Mouse (Mus musculus) kidney, postnatal 10 days (tissue): ENCODE measurements around the gene Atp5d.

Experiments
- DNase-seq: peaks from one replicate; pipeline ENCODE4 v3.0.0; 2021; ENCODE audit warnings: mixed read lengths

Gene Atp5d

DNA sequence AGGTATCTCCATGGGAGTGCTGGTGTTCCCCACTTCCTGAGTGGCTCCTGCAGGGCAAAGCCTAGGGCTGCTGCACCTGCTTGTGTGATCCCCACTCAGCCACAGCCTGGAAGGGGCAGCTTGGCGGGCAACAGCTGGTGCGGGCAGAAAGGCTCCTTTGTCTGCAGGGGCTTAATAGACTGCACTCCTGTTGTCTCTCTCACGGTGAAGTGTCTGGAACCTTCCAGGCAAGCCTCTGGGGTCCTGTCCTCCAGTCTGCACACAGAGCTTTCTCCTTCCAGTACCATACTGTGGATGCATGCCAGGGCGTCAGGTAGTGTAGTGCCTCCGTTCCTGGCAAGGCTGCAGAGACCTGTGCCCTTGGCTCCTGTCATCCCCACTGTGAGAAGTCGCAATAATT is 19.9 kb upstream of the Atp5d start:
- DNase-seq, result no peak

DNA sequence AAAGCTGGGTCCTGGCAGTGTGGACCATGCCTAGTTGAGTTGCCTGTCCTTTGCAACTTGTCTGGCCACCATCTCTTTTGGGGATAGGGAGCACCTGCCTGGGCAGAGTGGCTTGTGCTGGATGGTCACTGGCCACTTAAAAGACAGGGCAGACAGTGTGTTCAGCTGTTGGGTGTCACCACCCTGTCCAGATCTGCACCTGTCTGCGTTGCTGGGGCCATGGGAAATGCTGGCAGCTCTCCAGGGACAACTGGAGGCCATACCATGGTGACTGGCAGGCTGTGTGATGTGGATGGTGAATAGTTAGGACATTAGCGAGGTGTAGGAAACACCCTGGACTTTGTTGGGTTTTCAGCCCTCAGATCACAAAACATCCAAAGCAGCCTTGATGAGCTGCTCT is 18.3 kb upstream of the Atp5d start:
- no peak for DNase-seq

DNA sequence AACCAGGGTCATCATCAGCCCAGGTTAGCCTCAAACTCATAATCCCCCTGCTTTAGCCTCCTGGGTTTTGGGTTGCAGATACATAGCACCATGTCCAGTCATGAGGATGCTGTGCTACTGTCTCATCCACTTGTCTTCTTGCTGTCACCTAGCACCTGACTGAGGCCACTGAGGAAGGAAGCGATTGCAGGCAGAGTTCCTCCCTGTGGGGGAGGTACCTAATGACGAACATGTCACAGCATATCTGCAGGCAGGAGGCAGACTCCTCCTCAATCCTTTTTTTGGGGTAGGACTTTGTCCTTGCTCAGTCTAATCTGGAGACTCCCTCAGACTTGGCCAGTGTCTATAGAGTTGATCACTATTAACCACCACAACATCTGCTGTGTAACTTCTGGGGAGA is 16.8 kb upstream of the Atp5d start:
- DNase-seq, result no peak

DNA sequence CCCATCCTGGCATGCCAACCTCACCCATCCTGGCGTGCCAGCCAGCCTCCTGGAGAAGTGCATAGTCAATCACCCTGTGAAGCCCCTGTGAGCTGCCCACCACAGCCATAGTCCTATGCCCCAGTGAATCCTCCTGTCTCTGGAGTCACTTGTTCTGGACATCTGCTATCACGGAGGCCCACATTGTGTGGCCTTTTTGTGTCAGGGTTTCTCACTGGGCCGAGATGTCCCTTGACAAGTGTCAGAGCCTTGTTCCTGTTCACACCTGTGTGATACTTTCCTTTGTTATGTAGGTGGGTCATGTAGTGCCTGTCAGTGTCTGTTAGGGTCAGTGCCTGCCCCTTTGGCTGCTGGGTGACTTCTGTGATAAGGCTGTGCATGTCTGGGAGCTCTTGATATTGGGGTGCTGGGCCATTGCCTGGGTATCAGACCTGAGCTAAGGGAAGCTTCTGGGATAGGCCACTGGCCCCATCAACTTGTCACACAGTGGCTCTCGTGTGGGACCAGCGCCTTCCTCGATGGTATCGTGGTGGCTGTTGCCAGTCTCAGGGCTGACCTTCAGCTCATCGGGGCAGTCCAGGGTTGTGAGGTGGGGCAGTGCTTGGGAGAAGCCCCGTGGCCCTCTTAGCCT is 14.4 kb upstream of the Atp5d start:
- DNase-seq, result no peak

DNA sequence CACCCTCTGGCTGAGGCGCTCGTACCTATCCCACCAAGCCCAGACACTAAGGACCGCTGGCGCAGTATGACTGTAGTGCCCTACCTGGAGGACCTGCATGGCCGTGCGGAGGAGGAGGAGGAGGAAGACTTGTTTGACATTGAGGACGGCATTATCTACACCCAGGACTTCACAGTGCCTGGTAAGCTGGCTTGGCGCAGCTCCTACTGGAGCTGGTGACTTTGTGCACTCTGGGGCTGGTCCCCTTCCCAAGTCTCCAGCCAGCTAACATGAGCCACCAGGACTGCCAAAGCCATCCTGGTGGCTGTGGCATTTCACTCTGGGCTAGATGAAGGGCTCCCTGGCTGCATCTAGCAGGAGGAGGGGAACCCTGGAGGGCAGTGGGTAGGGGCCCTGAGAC is 10.5 kb upstream of the Atp5d start:
- DNase-seq, result no peak

DNA sequence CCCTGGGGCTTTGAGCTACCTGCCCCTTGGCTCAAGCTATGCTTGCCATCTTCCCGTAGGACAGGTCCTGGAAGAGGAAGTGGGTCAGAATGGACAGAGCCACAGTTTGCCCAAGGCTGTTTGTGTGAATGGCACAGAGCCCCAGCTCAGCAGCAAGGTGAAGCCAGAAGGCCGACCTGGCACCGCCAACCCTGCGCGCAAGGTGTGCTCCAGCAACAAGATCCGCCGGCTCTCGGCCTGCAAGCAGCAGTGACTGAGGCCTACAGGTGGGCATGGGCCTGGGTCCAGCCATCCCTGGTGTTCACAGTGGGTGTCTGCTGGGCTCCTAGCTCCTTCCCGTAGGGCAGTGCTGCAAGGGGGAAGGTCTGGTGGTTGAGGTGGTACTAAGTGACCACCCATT is 8.6 kb upstream of the Atp5d start:
- no peak for DNase-seq

DNA sequence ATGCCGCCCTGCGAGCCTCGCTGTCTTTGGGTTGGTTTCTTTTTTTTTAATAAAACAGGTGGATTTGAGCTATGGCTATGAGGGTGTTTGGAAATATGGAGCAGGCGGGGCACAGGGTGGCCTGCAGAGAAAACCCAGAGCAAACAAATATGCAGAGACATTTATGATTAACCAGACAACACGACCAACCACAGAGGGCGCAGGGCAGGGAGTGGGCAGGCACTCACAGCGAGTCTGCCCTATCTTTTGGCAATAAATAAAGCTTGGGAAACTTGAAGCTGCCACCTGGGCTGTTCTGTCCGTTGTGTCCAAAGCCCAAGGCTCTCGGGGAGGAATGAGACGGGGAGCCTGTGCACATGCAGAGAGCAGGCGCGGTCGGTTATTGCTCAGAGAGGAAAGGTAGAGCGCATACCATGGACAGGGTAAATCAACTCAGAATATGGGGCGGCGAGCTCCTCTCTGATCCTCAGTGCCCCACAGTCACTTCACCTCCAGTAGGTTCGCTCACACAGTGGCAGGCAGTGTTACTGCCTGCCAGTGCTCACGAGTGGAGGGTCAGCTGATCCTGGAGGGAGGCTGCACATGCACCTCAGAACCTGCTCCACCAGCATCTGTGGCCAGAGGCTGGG is 7.9 kb upstream of the Atp5d start:
- peak; percentile 72 for DNase-seq

DNA sequence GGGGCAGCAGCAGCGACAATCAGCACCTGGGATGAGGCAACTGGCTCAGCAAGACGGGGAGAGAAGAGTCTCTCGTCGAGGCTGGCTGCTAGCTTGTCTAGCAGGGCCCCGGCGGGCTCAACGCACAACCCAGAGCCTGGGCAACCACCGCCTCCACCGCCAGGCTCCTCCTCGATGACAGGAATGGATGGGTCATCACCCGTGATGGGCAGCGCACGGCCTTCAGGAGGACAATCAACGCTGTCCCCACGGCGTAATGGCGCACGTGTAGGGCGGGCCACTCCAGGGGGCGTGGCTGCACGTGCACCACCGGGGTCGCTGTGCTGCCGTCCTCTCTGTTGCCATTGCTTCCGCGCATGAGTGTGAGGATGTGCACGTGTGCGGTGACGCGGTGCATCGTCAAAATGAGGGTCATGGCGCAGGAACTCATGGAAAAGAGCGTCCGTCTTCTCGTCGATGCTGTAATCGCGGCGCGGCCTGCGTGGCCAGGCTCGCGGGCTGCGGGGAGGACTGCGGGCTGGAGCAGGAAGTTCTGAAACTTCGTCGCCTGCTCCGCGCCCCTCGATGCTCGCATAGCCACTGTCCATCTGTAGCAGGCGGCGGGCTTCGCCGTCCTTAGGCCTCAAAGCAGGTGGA is 7.0 kb upstream of the Atp5d start:
- peak; percentile 49 for DNase-seq

DNA sequence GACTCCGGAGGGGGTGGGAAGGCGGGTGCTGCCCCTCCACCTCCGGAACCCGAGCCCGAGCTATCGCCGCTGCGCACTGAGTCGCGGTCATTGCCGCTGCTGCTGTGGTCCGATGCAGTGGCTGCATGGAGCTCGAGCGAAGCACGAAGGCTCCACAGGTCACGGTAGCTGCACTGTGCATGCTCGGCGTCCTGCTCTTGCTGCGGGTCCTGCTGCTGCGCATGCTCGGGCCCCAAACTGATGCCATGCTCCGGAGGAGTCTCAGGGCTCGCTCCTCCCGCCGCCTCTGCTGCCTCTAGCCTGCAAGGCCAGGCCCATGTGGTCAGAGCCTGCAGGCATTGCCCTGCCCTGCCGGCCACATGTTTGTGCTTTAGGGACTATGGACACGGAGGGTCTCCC is 6.5 kb upstream of the Atp5d start:
- DNase-seq, result peak; percentile 38

DNA sequence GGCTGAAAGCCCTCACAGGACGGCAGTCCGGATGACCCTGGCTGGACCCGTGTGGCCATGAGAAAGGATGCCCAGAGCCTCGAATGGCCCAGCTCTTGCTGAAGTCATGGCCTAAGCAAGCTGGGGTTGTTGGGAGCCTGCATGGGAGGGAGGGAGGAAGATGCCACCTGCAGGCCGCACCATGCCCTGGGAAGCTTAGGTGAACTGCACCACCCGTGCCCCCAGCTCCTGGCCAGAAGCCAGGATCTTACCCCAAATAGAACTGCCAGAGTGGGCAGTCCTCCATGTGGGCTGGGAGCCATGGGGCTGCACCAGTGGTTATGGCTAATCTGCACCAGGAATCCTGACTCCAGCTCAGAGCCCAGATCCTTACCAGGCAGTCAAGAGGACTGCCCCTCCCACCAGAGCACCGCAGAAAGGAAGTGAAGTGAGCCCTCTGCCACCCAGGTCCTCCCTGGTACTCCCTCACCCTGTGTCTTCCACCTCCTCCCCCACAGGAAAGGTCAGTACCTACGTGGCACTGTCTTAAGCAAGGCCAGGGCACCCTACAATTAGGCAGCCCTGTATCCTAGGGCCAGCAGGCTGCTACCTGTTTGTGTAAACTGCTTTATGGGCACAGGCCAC is 5.1 kb upstream of the Atp5d start:
- peak; percentile 58 for DNase-seq

DNA sequence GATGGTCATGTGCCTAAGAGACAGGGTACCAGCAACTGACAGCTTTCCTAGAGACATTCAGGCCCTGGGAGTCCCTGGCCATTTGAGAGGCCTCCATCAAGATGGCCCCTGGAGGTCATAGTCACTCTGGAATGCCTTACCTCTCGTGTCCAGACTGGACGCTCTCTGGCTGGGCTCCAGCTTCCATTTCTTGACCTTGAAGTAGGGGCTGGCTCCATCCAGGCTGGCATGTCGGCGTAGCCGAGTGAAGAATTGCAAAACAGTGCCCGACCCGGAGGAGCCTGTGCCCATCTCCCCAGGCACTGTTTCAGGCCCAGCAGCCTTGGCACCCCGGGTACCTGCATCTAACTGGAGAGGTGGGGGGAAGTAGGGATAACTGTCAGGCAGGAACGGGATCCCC is 4.0 kb upstream of the Atp5d start:
- peak; percentile 45 for DNase-seq

DNA sequence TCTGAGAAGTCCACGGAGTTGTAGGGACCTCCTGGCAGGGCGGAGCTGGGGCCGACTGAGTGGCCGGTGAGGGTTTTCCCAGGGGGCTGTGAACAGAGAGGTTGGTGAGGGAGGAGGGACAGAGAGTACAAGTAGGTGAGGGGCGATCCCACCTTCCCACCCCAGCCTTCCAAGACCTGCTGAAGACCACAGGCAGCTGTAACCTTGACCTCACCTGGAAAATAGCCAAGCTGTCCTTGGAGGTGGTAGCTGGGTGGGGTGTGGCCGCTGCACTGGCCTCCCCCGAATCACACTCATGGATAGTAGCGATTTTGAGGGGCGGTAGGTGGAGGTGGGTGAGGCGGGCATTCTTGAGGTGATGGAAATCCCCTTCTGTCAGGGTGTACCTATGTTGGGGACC is 3.3 kb upstream of the Atp5d start:
- DNase-seq, result no peak

DNA sequence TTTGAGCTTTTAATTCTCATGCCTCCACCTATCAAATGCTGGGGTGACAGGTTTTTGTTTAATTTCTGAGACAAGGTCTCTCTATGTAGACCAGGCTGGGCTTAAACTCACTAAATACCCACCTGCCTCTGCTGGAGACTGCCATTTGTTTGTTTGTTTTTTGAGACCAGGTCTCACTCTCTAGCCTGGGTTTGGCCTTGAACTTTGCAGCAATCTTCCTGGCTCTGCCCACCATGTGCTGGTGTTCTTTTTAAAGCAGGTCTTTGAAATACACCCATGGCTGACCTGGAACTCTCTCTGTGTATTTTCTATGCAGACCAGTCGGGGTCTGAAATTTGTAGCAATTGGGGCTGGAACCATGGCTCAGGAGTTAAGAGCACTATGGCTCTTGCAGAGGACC is 2.8 kb upstream of the Atp5d start:
- DNase-seq, result no peak

DNA sequence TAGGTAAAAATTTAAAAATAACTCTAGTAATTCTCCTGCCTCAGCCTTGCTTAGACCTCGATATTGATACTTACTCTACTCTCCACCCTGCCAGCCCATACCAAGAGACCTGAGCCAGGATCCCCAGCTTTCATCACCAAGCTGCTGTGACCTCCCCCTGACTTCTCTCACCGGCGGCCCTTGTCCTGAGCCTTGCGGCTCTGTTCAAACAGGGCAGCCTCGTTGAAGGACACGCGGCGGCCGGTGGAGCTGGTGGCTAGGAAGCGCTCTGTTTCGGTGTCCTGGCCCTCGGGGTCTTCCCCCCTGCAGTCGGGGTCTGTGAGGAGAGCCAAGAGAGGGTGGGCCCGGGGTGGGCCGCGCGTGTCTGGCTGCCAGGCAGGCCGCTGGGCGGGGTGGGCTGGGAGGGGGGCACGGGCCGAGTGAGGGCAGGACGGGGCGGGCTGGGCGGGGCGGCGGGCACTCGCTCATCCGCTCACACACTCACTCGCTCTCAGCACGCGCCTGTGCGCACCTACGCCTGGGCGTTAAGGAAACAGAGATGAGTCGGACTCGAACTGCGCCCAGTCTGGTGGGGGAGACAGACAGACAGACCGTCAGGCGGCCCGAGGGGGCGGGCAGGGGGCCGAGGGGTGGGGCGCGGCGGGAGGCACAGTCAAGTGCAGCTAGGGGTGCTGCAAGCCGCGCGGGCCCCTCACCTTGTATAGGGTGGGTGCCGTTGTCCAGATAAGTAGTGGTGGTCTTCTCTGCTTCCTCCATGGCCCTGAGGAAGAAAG is 2.1 kb upstream of the Atp5d start:
- no peak for DNase-seq

DNA sequence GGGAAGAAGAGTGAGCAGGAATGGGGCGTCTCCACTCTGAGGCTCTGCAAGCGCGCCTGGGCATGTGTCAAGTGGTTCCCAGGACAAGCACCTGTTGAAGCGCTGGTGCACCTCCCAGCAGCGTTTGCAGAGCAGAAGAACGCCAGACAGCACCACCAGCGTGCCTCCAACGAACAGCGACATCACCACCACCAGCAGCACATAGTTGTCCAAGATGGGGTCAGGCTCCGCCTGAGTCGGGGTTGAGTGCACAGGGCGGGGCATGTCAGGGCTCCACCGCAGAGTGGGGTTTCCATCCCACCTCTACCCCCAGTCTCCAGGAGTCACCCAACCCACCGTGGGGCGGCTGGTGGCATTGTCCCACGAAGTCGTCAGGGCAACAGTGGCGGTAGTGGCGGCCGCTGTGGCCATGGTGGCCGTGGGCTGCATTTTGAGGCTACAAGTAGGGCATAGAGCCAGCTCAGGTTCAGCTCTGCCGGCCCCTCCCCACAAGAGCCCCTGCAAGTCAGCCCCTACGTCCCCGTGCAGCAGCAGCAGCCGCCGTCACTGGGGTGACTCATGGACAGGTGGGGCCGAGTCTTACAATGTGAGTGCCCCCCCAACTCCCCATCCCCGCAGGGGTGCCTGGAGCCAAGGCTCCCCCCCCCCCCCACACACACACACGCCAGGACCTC is 1.3 kb upstream of the Atp5d start:
- DNase-seq, result peak; percentile 56

DNA sequence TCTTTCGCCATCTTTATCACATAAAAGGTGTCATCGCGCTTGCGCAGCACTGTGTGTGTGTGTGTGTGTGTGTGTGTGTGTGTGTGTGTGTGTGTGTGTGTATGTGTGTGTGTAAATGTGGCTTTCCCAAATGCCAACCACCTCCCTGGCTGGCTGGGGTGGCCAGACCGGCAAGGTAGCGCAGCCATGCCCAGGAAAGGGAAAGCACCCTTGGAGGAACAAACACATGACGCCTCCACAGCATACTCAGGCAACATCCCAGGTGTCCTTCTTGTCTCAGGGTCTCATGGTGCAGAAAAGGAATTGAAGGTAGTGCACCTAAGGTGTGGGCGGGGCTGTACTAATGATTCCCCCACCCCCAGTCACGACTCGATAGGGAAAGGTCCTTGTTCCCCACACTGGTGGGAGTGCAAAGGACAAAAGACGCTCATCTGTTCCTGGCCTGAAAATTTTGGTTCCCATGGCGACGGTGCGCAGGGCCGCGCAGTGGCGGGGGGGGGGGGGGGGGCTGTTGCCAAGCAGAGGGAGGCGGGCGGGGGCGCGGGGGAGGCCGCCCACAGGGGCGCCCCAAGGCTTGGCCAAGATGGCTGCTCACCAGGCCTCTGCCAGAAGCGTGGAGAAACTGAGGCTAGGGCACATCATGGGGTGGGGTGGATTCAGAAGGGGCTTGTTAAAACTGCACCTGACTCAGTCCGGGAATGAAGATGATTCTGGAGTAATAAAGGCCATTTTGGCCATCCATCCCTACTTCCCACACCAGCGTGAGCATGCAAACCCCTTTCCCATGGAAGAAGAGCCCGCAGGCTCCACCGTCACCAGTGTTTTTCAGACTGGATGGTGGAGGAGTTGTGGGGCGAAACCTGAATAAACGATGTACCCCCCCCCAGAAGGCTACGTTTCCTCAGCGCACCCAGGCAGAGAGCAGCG is 543 bp upstream of the Atp5d start:
- DNase-seq, result no peak

DNA sequence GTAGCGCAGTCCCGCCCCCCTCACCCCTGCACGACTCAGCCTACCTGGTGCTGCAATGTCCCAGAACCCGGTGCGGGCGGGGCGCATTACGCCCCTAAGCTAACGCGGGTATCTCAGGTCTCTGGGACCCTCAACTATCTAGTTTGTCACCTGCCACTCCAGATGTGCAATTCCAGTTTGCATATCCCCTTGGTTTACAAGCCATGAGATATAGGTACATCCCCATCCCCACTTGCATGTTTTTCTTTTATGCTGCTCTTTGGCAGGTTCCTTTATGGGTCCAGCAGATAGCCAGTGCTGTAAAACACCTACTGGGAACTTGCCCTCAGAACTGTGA is 975 bp downstream of the Atp5d start:
- DNase-seq, result no peak

DNA sequence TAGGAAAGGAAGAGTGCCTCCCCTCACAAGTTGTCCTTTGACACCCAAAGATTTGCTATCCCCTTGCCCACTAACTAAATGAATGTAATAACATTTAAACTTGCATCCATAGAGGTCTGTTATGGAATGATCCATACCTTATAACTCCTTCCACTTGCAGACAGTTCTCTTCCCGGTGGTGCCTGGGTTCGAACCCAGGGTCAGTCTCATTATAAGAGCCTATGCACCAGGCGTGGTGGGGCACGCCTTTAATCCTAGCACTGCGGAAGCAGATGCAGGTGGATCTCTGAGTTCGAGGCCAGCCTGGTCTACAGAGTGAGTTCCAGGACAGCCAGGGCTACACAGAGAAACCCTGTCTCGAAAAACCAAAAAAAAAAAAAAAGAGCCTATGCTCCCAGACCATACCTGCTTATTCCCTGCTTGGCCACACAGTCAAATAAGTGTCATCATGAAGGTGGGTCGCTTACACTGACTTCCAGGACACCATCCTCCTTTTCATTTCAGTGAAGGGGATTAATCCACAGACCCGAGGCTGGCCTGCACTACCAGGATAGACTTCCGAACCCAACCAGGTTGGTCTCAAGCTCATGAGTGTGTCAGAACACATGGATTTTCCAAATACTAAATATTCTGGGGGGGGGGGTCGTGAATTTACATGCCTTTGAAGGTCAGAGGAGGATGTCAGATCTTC is 1.7 kb downstream of the Atp5d start:
- DNase-seq, result no peak

DNA sequence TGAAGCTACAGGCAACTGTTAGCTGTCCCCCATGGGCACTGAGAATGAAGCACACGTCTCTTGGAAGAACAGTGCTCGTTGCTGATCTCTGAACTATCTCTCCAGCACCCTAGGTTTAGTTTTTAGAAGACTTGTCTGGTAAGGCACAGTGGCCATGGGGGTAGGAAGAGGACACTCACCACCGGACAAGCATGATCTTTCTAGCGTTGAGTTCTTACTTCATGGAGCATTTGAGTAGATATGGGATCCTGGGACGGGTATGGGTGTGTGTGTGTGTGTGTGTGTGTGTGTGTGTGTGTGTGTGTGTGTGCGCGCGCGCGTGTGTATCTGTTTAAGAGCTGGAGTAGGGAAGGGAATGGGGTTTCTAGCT is 2.2 kb downstream of the Atp5d start, which contains the start of gene Cbarp:
Gene Cbarp (minus strand): TSS at position 170 of the 370 bp plus-strand sequence.
- DNase-seq, result no peak

DNA sequence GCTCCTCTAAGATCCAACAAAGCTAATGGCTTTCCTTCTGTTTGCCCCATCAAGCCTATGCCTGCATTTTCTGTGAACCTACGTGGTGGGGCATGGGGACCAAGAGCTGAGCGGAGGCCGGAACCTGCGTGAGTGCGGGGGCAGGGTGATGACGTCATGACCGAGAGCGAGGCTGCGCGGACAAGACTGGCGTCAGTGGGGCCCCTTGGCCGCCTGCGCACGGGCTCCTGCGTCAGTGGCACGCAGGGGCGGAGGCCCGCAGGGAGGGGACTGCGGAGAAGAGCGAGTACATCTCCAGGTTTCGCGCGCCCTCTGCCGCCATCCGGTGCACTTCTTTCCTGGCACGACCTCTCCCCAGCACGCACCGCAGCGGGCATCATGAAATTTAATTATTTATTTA is 2.8 kb downstream of the Atp5d start:
- peak; percentile 97 for DNase-seq
